Comparison of ENCODE assay signal across 9 mouse cellular contexts in genomic region chr4:123527607-123528010, GRCm38 (mm10).
DNase-seq lines count a peak whose midpoint lies in the region; ATAC-seq and TF ChIP-seq lines count a peak whose summit lies in the region.
"Had no signal": no experiment of that assay in that cellular context is flagged by ENCODE, and none has a peak within 500 bp of the region (broad histone marks: within the 10 kb centered on the region; RNA-seq: fewer than 3 reads in every experiment).

No protein-coding gene starts in this region.

- no peak for DNase-seq in kidney, adult 9 months
- DNase-seq in embryonic facial prominence, embryonic 14.5 days (ENCODE audit: low spot score): peak; percentile 81
- peak; percentile 37 for DNase-seq in heart, postnatal 0 days (ENCODE audit: low spot score)
- DNase-seq in left cerebral cortex, adult 18-20 months (ENCODE audit: low spot score in 2 of 2): peak; percentile 31 to 59
- DNase-seq in lung, postnatal 25 days (ENCODE audit: low spot score): peak; percentile 61
- peak; percentile 25 for DNase-seq in right cerebral cortex, postnatal 4 days
- DNase-seq in urinary bladder, adult 18-20 months (ENCODE audit: low spot score in 2 of 2): no peak

- H3K9me3 ChIP-seq in kidney, embryonic 14.5 days (ENCODE audit: control insufficient read depth, low read length): no peaks in the 10 kb centered on the region
- no peaks in the 10 kb centered on the region for H3K9me3 ChIP-seq in embryonic facial prominence, embryonic 14.5 days (ENCODE audit: control insufficient read depth, low read length)
- H3K9me3 ChIP-seq in heart, postnatal 0 days (replicated peaks; ENCODE audit: control insufficient read depth, low read length): no peaks in the 10 kb centered on the region

- H3K4me2 ChIP-seq in kidney, embryonic 14.5 days (replicated peaks; ENCODE audit: low read depth, low read length): peak overlapping the region; percentile 39
- H3K4me2 ChIP-seq in embryonic facial prominence, embryonic 14.5 days (ENCODE audit: low read depth, low read length): peak overlapping the region; percentile 58
- peak overlapping the region; percentile 42 for H3K4me2 ChIP-seq in heart, postnatal 0 days (ENCODE audit: low read depth, low read length)

- H3K36me3 ChIP-seq in kidney, embryonic 14.5 days (ENCODE audit: control insufficient read depth, insufficient read depth, low read length): no peaks in the 10 kb centered on the region
- H3K36me3 ChIP-seq in embryonic facial prominence, embryonic 14.5 days (ENCODE audit: control insufficient read depth, insufficient read depth, low read length): no peaks in the 10 kb centered on the region
- H3K36me3 ChIP-seq in heart, postnatal 0 days (replicated peaks; ENCODE audit: control insufficient read depth, insufficient read depth, low read length): no peaks in the 10 kb centered on the region

- H3K27ac ChIP-seq in kidney, embryonic 14.5 days (ENCODE audit: low read depth, low read length): peak overlapping the region; percentile 6; the same call in 1 of the 2 replicates
- H3K27ac ChIP-seq in embryonic facial prominence, embryonic 14.5 days (replicated peaks; ENCODE audit: low read depth, low read length): peak overlapping the region; percentile 71
- peak overlapping the region; percentile 40 for H3K27ac ChIP-seq in heart, postnatal 0 days (ENCODE audit: low read depth)

- peak overlapping the region; percentile 26 for H3K4me3 ChIP-seq in kidney, embryonic 14.5 days (ENCODE audit: low read length)
- peak overlapping the region; percentile 33 for H3K4me3 ChIP-seq in embryonic facial prominence, embryonic 14.5 days (ENCODE audit: low read depth, low read length)
- H3K4me3 ChIP-seq in heart, postnatal 0 days (ENCODE audit: low read depth, low read length): no peak overlapping the region

- H3K27me3 ChIP-seq in kidney, embryonic 14.5 days (ENCODE audit: control insufficient read depth, insufficient read depth, low read length): no peaks in the 10 kb centered on the region
- H3K27me3 ChIP-seq in embryonic facial prominence, embryonic 14.5 days (replicated peaks; ENCODE audit: control insufficient read depth, insufficient read depth, low read length): no peaks in the 10 kb centered on the region
- H3K27me3 ChIP-seq in heart, postnatal 0 days (ENCODE audit: control insufficient read depth, insufficient read depth, low read length): no peaks in the 10 kb centered on the region
- H3K27me3 ChIP-seq: CH12.LX had no signal

- WGBS in kidney, embryonic 14.5 days: 3% methylated on average over 8 of the region's 8 CpGs
- WGBS in embryonic facial prominence, embryonic 14.5 days: under 1% methylated on average over 8 of the region's 8 CpGs
- WGBS in heart, postnatal 0 days: 24% methylated on average over 8 of the region's 8 CpGs

- H3K9ac ChIP-seq in kidney, embryonic 14.5 days (ENCODE audit: low read depth, low read length): no peak overlapping the region; the same call in 1 of the 2 replicates
- H3K9ac ChIP-seq in embryonic facial prominence, embryonic 14.5 days (ENCODE audit: low read depth, low read length): peak overlapping the region; percentile 56
- H3K9ac ChIP-seq in heart, postnatal 0 days (replicated peaks; ENCODE audit: low read depth, low read length): peak overlapping the region; percentile 17; the same call in 1 of the 2 replicates

- TF ChIP-seq EP300 in heart, postnatal 0 days (IDR thresholded peaks at IDR 0.05; ENCODE audit: low read depth): no peak

- TF ChIP-seq CTCF in heart, postnatal 0 days (IDR thresholded peaks at IDR 0.05; ENCODE audit: low read depth): no peak

- peak; percentile 40; the same call in 1 of the 2 replicates for ATAC-seq in kidney, embryonic 14.5 days (ENCODE audit: low FRiP score, low TSS enrichment)
- peak; percentile 44 for ATAC-seq in embryonic facial prominence, embryonic 14.5 days (ENCODE audit: low read depth)
- ATAC-seq in heart, postnatal 0 days (ENCODE audit: insufficient read depth, low read depth): peak; percentile 14; the same call in 1 of the 2 replicates

- H3K4me1 ChIP-seq in kidney, embryonic 14.5 days (ENCODE audit: control insufficient read depth, insufficient read depth, low read length): peaks cover 15% of the 10 kb centered on the region; the same call in 1 of the 2 replicates
- peaks cover 22% of the 10 kb centered on the region for H3K4me1 ChIP-seq in embryonic facial prominence, embryonic 14.5 days (ENCODE audit: control insufficient read depth, insufficient read depth, low read length)
- H3K4me1 ChIP-seq in heart, postnatal 0 days (ENCODE audit: control insufficient read depth, insufficient read depth): 0 out of 2 replicates have a peak, but pooled peaks cover 9% of the 10 kb centered on the region

Comparison
In these comparisons a context has a peak if more than half of its experiments do, and no peak if none do; other contexts are left out.
1. H3K27ac ChIP-seq: peak in every context shown above with its lines; median percentile 71 in embryonic facial prominence, embryonic 14.5 days; 40 in heart, postnatal 0 days; 6 in kidney, embryonic 14.5 days.
2. DNase-seq: peak in embryonic facial prominence, embryonic 14.5 days (single experiment), heart, postnatal 0 days (single experiment), left cerebral cortex, adult 18-20 months (2 of 2), lung, postnatal 25 days (single experiment) and right cerebral cortex, postnatal 4 days (single experiment); none in kidney, adult 9 months (single experiment) and urinary bladder, adult 18-20 months (0 of 2).
3. Peak in every context shown above with its lines, with median percentiles within 50 percentile points of each other: ATAC-seq and H3K4me2 ChIP-seq.